Mouse (Mus musculus): ENCODE results near the gene Mcpt4.
"Not testable (repeated sequence)": the region's sequence is repeated elsewhere in the genome, so short reads cannot be mapped to it uniquely, and the experiment has no call there.

GRCm38 (mm10) chr14:56062213-56062612 is at the start of gene Mcpt4:
- not testable (repeated sequence) for TF ChIP-seq CTCF, EP300 (IDR thresholded peaks at IDR 0.05; ENCODE audit: low read depth)
